Mouse (Mus musculus) midbrain, embryonic 14.5 days (tissue): ENCODE data around the gene Eif4g3. TPM values are rescaled to one million over a fixed set of nuclear protein-coding genes. Genes with fewer than 3 reads are reported as not detected.
A peak's percentile ranks its signal among the peaks of the same experiment; 100 is the strongest.
"Not testable (repeated sequence)": the region's sequence is repeated elsewhere in the genome, so short reads cannot be mapped to it uniquely, and the experiment has no call there.

Experiments used
- ATAC-seq: fragments of 200-750 bp; cut with Nextera tagmentation; 2 replicates; pipeline ENCODE4 v1.8.0; 2017; ENCODE audit warnings: moderate number of reproducible peaks, moderate library complexity; ENCODE audit not compliant: low FRiP score, low TSS enrichment
- DNase-seq: peaks from one replicate; pipeline ENCODE4 v3.0.0-alpha.2; 2015
- H3K27ac ChIP-seq: fragments of 300-500 bp; sonication (generic); replicated peaks from 2 replicates; pipeline ENCODE4 v1.5.1; 2014; ENCODE audit warnings: mild to moderate bottlenecking, low read depth, low read length, moderate library complexity
- H3K27me3 ChIP-seq: fragments of 300-500 bp; sonication (generic); 2 replicates; pipeline ENCODE4 v1.6.1; 2014; ENCODE audit warnings: low read length, control low read depth, mixed read lengths; ENCODE audit not compliant: control insufficient read depth, insufficient read depth
- H3K36me3 ChIP-seq: fragments of 300-500 bp; sonication (generic); 2 replicates; pipeline ENCODE4 v1.6.1; 2014; ENCODE audit warnings: low read length, control low read depth; ENCODE audit not compliant: control insufficient read depth, insufficient read depth
- H3K4me1 ChIP-seq: fragments of 300-500 bp; sonication (generic); 2 replicates; pipeline ENCODE4 v1.6.1; 2014; ENCODE audit warnings: mild to moderate bottlenecking, antibody characterized with exemption, low read length, control low read depth; ENCODE audit not compliant: control insufficient read depth, insufficient read depth
- H3K4me2 ChIP-seq: fragments of 300-500 bp; sonication (generic); 2 replicates; pipeline ENCODE4 v1.6.1; 2014; ENCODE audit warnings: mild to moderate bottlenecking, low read length, moderate library complexity
- H3K4me3 ChIP-seq: fragments of 300-500 bp; sonication (generic); replicated peaks from 2 replicates; pipeline ENCODE4 v1.5.1; 2014; ENCODE audit warnings: low read depth, low read length
- H3K9ac ChIP-seq: fragments of 300-500 bp; sonication (generic); replicated peaks from 2 replicates; pipeline ENCODE4 v1.6.1; 2014; ENCODE audit warnings: mild to moderate bottlenecking, low read length, moderate library complexity
- H3K9me3 ChIP-seq: fragments of 300-500 bp; sonication (generic); 2 replicates; pipeline ENCODE4 v1.6.1; 2016; ENCODE audit warnings: low read length, control low read depth, mixed read lengths; ENCODE audit not compliant: control insufficient read depth
- WGBS: fragments of 180-500 bp; shearing (Covaris S2); extraction: QIAGEN DNeasy Blood & Tissue Kit; methylation state at CpG from one replicate; pipeline ENCODE4 v1.1.7; 2014; 5-methylcytosine and 5-hydroxymethylcytosine counted together
- polyA plus RNA-seq: library from polyadenylated mRNA; unstranded; fragments of >200 nt; fragmentation: Nextera tagmentation; extraction: Ambion mirVana; gene quantifications from 2 replicates; pipeline ENCODE4 v1.2.1, GENCODE M21; 2014

Eif4g3 gene
- polyA plus RNA-seq, 1 experiment from 2014 or later = 63.0 TPM

GRCm38 (mm10) chr4:137979066-137979644, 13.7 kb upstream of the Eif4g3 start:
- H3K9ac ChIP-seq, H3K27me3 ChIP-seq, H3K9me3 ChIP-seq, H3K4me3 ChIP-seq, H3K4me1 ChIP-seq, H3K36me3 ChIP-seq, H3K27ac ChIP-seq, H3K4me2 ChIP-seq, DNase-seq: not testable (repeated sequence)
- no CpG with 5 or more reads among the region's 11 CpGs for WGBS
- peak; percentile 71 for ATAC-seq

GRCm38 (mm10) chr4:137982869-137983268, 10.0 kb upstream of the Eif4g3 start:
- H3K9me3 ChIP-seq = no peaks in the 10 kb centered on the region
- ATAC-seq = no peak
- no peaks in the 10 kb centered on the region for H3K36me3 ChIP-seq
- H3K4me2 ChIP-seq = no peak overlapping the region
- no peak overlapping the region for H3K9ac ChIP-seq
- H3K4me1 ChIP-seq = no peaks in the 10 kb centered on the region
- H3K4me3 ChIP-seq = no peak overlapping the region
- H3K27me3 ChIP-seq = no peaks in the 10 kb centered on the region
- DNase-seq = no peak
- 77% methylated on average over 1 of the region's 1 CpGs for WGBS
- no peak overlapping the region for H3K27ac ChIP-seq

- no peak overlapping the region for H3K9ac ChIP-seq
- H3K27ac ChIP-seq = no peak overlapping the region
- DNase-seq (peak; percentile 46), ATAC-seq (no peak)
- no peak overlapping the region for H3K4me2 ChIP-seq
- H3K4me3 ChIP-seq = no peak overlapping the region
- H3K9me3 ChIP-seq = no peaks in the 10 kb centered on the region
- H3K36me3 ChIP-seq = no peaks in the 10 kb centered on the region
- no peaks in the 10 kb centered on the region for H3K27me3 ChIP-seq
- 52% methylated on average over 10 of the region's 10 CpGs for WGBS
- no peaks in the 10 kb centered on the region for H3K4me1 ChIP-seq
Observed at GRCm38 (mm10) chr4:137984212-137984611, 8.6 kb upstream of the Eif4g3 start.

GRCm38 (mm10) chr4:137984746-137985145, 8.1 kb upstream of the Eif4g3 start:
- 85% methylated on average over 5 of the region's 5 CpGs for WGBS
- Histone ChIP-seq H3K36me3 (no peaks in the 10 kb centered on the region), H3K27ac (no peak overlapping the region), H3K27me3 (no peaks in the 10 kb centered on the region), H3K4me1 (no peaks in the 10 kb centered on the region), H3K9ac (no peak overlapping the region), H3K9me3 (no peaks in the 10 kb centered on the region), H3K4me2 (no peak overlapping the region), H3K4me3 (no peak overlapping the region)
- DNase-seq (no peak), ATAC-seq (no peak)

- no peak overlapping the region for H3K4me3 ChIP-seq
- no peak overlapping the region for H3K4me2 ChIP-seq
- no peak overlapping the region for H3K27ac ChIP-seq
- no peak for DNase-seq
- H3K9me3 ChIP-seq = no peaks in the 10 kb centered on the region
- H3K9ac ChIP-seq = no peak overlapping the region
- no peaks in the 10 kb centered on the region for H3K4me1 ChIP-seq
- 87% methylated on average over 5 of the region's 5 CpGs for WGBS
- no peaks in the 10 kb centered on the region for H3K27me3 ChIP-seq
- no peaks in the 10 kb centered on the region for H3K36me3 ChIP-seq
- ATAC-seq = no peak
Observed at GRCm38 (mm10) chr4:137989426-137989825, 3.4 kb upstream of the Eif4g3 start.

- H3K36me3 ChIP-seq = no peaks in the 10 kb centered on the region
- 74% methylated on average over 4 of the region's 4 CpGs for WGBS
- ATAC-seq (no peak), DNase-seq (no peak)
- H3K4me3 ChIP-seq = no peak overlapping the region
- peaks cover 8% of the 10 kb centered on the region for H3K4me1 ChIP-seq
- H3K27ac ChIP-seq = no peak overlapping the region
- H3K27me3 ChIP-seq = no peaks in the 10 kb centered on the region
- no peaks in the 10 kb centered on the region for H3K9me3 ChIP-seq
- H3K9ac ChIP-seq = no peak overlapping the region
- H3K4me2 ChIP-seq = no peak overlapping the region
Observed at GRCm38 (mm10) chr4:137990433-137990832, 2.4 kb upstream of the Eif4g3 start.

- Histone ChIP-seq H3K27ac (no peak overlapping the region), H3K4me1 (peaks cover 16% of the 10 kb centered on the region), H3K4me2 (no peak overlapping the region), H3K9me3 (no peaks in the 10 kb centered on the region), H3K27me3 (no peaks in the 10 kb centered on the region), H3K36me3 (peaks cover 2% of the 10 kb centered on the region), H3K9ac (no peak overlapping the region), H3K4me3 (no peak overlapping the region)
- WGBS = 59% methylated on average over 7 of the region's 7 CpGs
- no peak for ATAC-seq
- no peak for DNase-seq
Observed at GRCm38 (mm10) chr4:137991240-137991639, 1.6 kb upstream of the Eif4g3 start.

- ATAC-seq = peak; percentile 89
- H3K27ac ChIP-seq = peak overlapping the region; percentile 96
- H3K4me1 ChIP-seq = peaks cover 24% of the 10 kb centered on the region
- H3K4me3 ChIP-seq = peak overlapping the region; percentile 94
- H3K9me3 ChIP-seq = no peaks in the 10 kb centered on the region
- H3K9ac ChIP-seq = peak overlapping the region; percentile 99
- H3K4me2 ChIP-seq = peak overlapping the region; percentile 80
- WGBS = under 1% methylated on average over 54 of the region's 59 CpGs
- no peaks in the 10 kb centered on the region for H3K27me3 ChIP-seq
- peaks cover 13% of the 10 kb centered on the region for H3K36me3 ChIP-seq
- DNase-seq = peak; percentile 100
Observed at GRCm38 (mm10) chr4:137993291-137993758, 503 bp downstream of the Eif4g3 start.

GRCm38 (mm10) chr4:137993821-137994561, 1.2 kb downstream of the Eif4g3 start:
- Histone ChIP-seq H3K4me2 (peak overlapping the region; percentile 80), H3K9ac (peak overlapping the region; percentile 99), H3K36me3 (peaks cover 19% of the 10 kb centered on the region), H3K9me3 (no peaks in the 10 kb centered on the region), H3K27me3 (no peaks in the 10 kb centered on the region), H3K4me1 (peaks cover 24% of the 10 kb centered on the region), H3K27ac (peak overlapping the region; percentile 96), H3K4me3 (peak overlapping the region; percentile 94)
- under 1% methylated on average over 55 of the region's 60 CpGs for WGBS
- DNase-seq (peak; percentile 56), ATAC-seq (no peak; the same call in 1 of the 2 replicates)
